Mouse (Mus musculus) left cerebral cortex, postnatal 25 days (tissue): Measurements from ENCODE around the gene Lgi1. TPM values are rescaled to one million over a fixed set of nuclear protein-coding genes. Genes with fewer than 3 reads are reported as not detected.

Source experiments
- DNase-seq, 2 experiments: peaks; one replicate each; pipeline ENCODE4 v3.0.0; 2022; ENCODE audit warnings: low spot score in 2 of 2, mixed read lengths in 1 of 2
- intact Hi-C: fragments of 180-260 bp; cut with DNase I; formaldehyde crosslinking; loops from one replicate; pipeline ENCODE4 v1.15.1; 2025
- total RNA-seq, 2 experiments: library from RNA; stranded (reverse); gene quantifications; 2 replicates each; pipeline ENCODE4 v1.2.3; 2021

Lgi1 gene
- 100 to 1,000 TPM; 141 to 144 TPM for total RNA-seq

GRCm38 (mm10) chr19:38264505-38265500 lies at the start of gene Lgi1:
Gene Lgi1 (plus strand): TSS chr19:38264536.
- intact Hi-C loops = loop anchor here (1.0 to 5.0 kb wide), 2 partner anchors 41 to 57 kb away; partner anchors contain the start of gene Fra10ac1
- peak; percentile 70 to 83 for DNase-seq

- no peak for DNase-seq
- intact Hi-C loops = no loop called here
Observed at GRCm38 (mm10) chr19:38217696-38218095, 46.6 kb upstream of the Lgi1 start.

- peak in 1 of 2 experiments; percentile 33 for DNase-seq
- intact Hi-C loops = loop anchor here (5.0 kb wide), 1 partner anchor 129 kb away; no protein-coding TSS in a partner anchor
Observed at GRCm38 (mm10) chr19:38223356-38223904, 40.9 kb upstream of the Lgi1 start.

- peak; percentile 96 to 97 for DNase-seq
- intact Hi-C loops = loop anchor here (1.0 to 5.0 kb wide), 4 partner anchors 14 to 128 kb away; partner anchors contain the start of gene Lgi1
Observed at GRCm38 (mm10) chr19:38223905-38224684, 40.2 kb upstream of the Lgi1 start, which contains the start of gene Fra10ac1. Gene Fra10ac1 (minus strand): TSS chr19:38224156.

GRCm38 (mm10) chr19:38224685-38225060 lies 39.7 kb upstream of the Lgi1 start:
- DNase-seq = peak; percentile 57 to 77
- intact Hi-C loops = loop anchor here (1.0 to 5.0 kb wide), 4 partner anchors 14 to 128 kb away; partner anchors contain the start of gene Lgi1

- intact Hi-C loops = no loop called here
- DNase-seq = no peak
Observed at GRCm38 (mm10) chr19:38228699-38229098, 35.6 kb upstream of the Lgi1 start.

GRCm38 (mm10) chr19:38232087-38232486 lies 32.2 kb upstream of the Lgi1 start:
- intact Hi-C loops = no loop called here
- no peak for DNase-seq

GRCm38 (mm10) chr19:38232516-38232915 lies 31.8 kb upstream of the Lgi1 start:
- DNase-seq = no peak
- intact Hi-C loops = no loop called here

- DNase-seq = no peak
- intact Hi-C loops = no loop called here
Observed at GRCm38 (mm10) chr19:38236526-38236925, 27.8 kb upstream of the Lgi1 start.

GRCm38 (mm10) chr19:38237834-38238212 lies 26.5 kb upstream of the Lgi1 start:
- DNase-seq = no peak
- intact Hi-C loops = loop anchor here (1.0 kb wide), 1 partner anchor 14 kb away; the partner anchor contains the start of gene Fra10ac1

GRCm38 (mm10) chr19:38238213-38238951 lies 26.0 kb upstream of the Lgi1 start:
- peak in 1 of 2 experiments; percentile 88 for DNase-seq
- intact Hi-C loops = loop anchor here (1.0 kb wide), 1 partner anchor 14 kb away; the partner anchor contains the start of gene Fra10ac1

GRCm38 (mm10) chr19:38242314-38242852 lies 22.0 kb upstream of the Lgi1 start:
- intact Hi-C loops = no loop called here
- no peak for DNase-seq

GRCm38 (mm10) chr19:38244748-38245147 lies 19.6 kb upstream of the Lgi1 start:
- intact Hi-C loops = no loop called here

GRCm38 (mm10) chr19:38245361-38246176 lies 18.8 kb upstream of the Lgi1 start:
- intact Hi-C loops = no loop called here
- DNase-seq = no peak

More at GRCm38 (mm10) chr19:38244748-38245147, 19.6 kb upstream of the Lgi1 start:
- DNase-seq = no peak

GRCm38 (mm10) chr19:38246177-38246622 lies 18.1 kb upstream of the Lgi1 start:
- no peak for DNase-seq
- intact Hi-C loops = no loop called here

- intact Hi-C loops = no loop called here
- DNase-seq = peak in 1 of 2 experiments; percentile 57
Observed at GRCm38 (mm10) chr19:38249627-38250026, 14.7 kb upstream of the Lgi1 start.

- peak; percentile 54 to 71 for DNase-seq
- intact Hi-C loops = loop anchor here (1.0 to 2.0 kb wide), 2 partner anchors 71 to 99 kb away; no protein-coding TSS in a partner anchor
Observed at GRCm38 (mm10) chr19:38253796-38254195, 10.5 kb upstream of the Lgi1 start.
